Mouse (Mus musculus) intestine, embryonic 14.5 days (tissue): ENCODE results near the gene Hnrnpd. TPM values are rescaled to one million over a fixed set of nuclear protein-coding genes. Genes with fewer than 3 reads are reported as not detected.

Experiments
- ATAC-seq: fragments of 200-750 bp; cut with Nextera tagmentation; replicated peaks from 2 replicates; pipeline ENCODE4 v1.8.0; 2017; ENCODE audit warnings: low read depth, moderate number of reproducible peaks, moderate TSS enrichment, moderate library complexity; ENCODE audit not compliant: low FRiP score, low TSS enrichment
- DNase-seq: peaks from one replicate; pipeline ENCODE4 v3.0.0-alpha.2; 2018; ENCODE audit warnings: low spot score
- H3K27ac ChIP-seq: fragments of 300-500 bp; sonication (generic); 2 replicates; pipeline ENCODE4 v1.5.1; 2014; ENCODE audit warnings: low read depth, mild to moderate bottlenecking, control low read depth
- H3K27me3 ChIP-seq: fragments of 300-500 bp; sonication (generic); replicated peaks from 2 replicates; pipeline ENCODE4 v1.6.1; 2014; ENCODE audit warnings: low read length, control low read depth; ENCODE audit not compliant: control insufficient read depth, insufficient read depth
- H3K36me3 ChIP-seq: fragments of 300-500 bp; sonication (generic); 2 replicates; pipeline ENCODE4 v1.6.1; 2014; ENCODE audit warnings: low read length, control low read depth; ENCODE audit not compliant: control insufficient read depth, insufficient read depth
- H3K4me1 ChIP-seq: fragments of 300-500 bp; sonication (generic); replicated peaks from 2 replicates; pipeline ENCODE4 v1.6.1; 2014; ENCODE audit warnings: low read length, control low read depth, mixed read lengths; ENCODE audit not compliant: control insufficient read depth, insufficient read depth
- H3K4me2 ChIP-seq: fragments of 300-500 bp; sonication (generic); 2 replicates; pipeline ENCODE4 v1.6.1; 2014; ENCODE audit warnings: low read length
- H3K4me3 ChIP-seq: fragments of 300-500 bp; sonication (generic); 2 replicates; pipeline ENCODE4 v1.5.1; 2014; ENCODE audit warnings: low read depth, low read length, control low read depth, mixed read lengths
- H3K9ac ChIP-seq: fragments of 300-500 bp; sonication (generic); 2 replicates; pipeline ENCODE4 v1.6.1; 2014; ENCODE audit warnings: mild to moderate bottlenecking, low read length
- H3K9me3 ChIP-seq: fragments of 300-500 bp; sonication (generic); 2 replicates; pipeline ENCODE4 v1.6.1; 2016; ENCODE audit warnings: low read length, control low read depth; ENCODE audit not compliant: control insufficient read depth
- WGBS: fragments of 180-500 bp; shearing (Covaris S2); extraction: QIAGEN DNeasy Blood & Tissue Kit; methylation state at CpG from one replicate; pipeline ENCODE4 v1.1.7; 2014; 5-methylcytosine and 5-hydroxymethylcytosine counted together
- polyA plus RNA-seq: library from polyadenylated mRNA; unstranded; fragments of >200 nt; fragmentation: Nextera tagmentation; extraction: Ambion mirVana; gene quantifications from 2 replicates; pipeline ENCODE4 v1.2.1, GENCODE M21; 2014

Gene Hnrnpd
- polyA plus RNA-seq, 1 experiment from 2014 or later: 148 TPM

- H3K9ac ChIP-seq: no peak overlapping the region
- H3K9me3 ChIP-seq: no peaks in the 10 kb centered on the region
- no peak overlapping the region for H3K4me2 ChIP-seq
- no peak for DNase-seq
- ATAC-seq: no peak
- no peaks in the 10 kb centered on the region for H3K27me3 ChIP-seq
- no peaks in the 10 kb centered on the region for H3K36me3 ChIP-seq
- H3K27ac ChIP-seq: no peak overlapping the region
- H3K4me3 ChIP-seq: no peak overlapping the region
- WGBS: 84% methylated on average over 6 of the region's 6 CpGs
- no peaks in the 10 kb centered on the region for H3K4me1 ChIP-seq
These were observed 27.2 kb upstream of the Hnrnpd start for GRCm38 (mm10) chr5:100005896-100006295.

DNA sequence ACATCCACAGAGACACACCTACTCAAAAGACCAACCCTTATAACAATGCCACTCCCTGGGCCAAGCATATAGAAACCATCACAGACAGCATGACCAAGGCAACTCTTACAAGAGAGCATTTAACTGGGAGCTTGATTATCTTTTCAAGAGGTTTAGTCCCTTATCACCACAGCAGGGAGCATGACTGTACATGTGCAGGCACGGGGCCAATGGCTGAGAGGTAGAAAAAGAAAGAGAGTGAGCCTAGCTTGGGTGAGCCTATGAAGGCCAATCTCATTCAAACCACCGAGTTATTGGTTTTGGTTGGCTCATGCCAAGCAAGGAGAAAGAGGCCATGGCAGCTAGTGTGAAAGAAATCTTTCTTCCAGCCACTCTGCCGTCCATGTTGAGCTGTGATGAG is 26.7 kb upstream of the Hnrnpd start:
- ATAC-seq: no peak
- H3K9me3 ChIP-seq: no peaks in the 10 kb centered on the region
- no peak overlapping the region for H3K27ac ChIP-seq
- no peaks in the 10 kb centered on the region for H3K36me3 ChIP-seq
- H3K9ac ChIP-seq: no peak overlapping the region
- no peak overlapping the region for H3K4me2 ChIP-seq
- H3K4me1 ChIP-seq: no peaks in the 10 kb centered on the region
- H3K4me3 ChIP-seq: no peak overlapping the region
- H3K27me3 ChIP-seq: no peaks in the 10 kb centered on the region
- 69% methylated on average over 3 of the region's 3 CpGs for WGBS
- no peak for DNase-seq

DNA sequence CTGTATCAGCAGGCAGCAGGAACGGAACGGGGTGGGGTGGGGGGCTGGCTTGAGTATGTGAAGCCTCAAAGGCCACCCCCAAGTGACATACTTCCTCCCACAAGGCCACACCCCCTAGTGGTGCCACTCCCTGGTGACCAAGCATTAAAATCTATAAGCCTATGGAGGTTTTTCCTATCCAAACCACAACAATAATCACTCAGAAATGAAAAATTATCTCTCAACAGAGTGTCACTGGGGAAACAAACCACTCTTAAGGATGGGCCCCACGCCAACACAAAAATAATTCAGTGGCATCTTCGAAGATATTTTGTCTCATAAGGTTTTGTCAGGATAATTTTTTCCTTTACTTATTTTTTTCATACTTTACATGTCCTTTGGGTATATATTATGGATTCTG is 25.2 kb upstream of the Hnrnpd start:
- Histone ChIP-seq H3K27me3 (no peaks in the 10 kb centered on the region), H3K4me2 (no peak overlapping the region), H3K4me1 (no peaks in the 10 kb centered on the region), H3K9me3 (no peaks in the 10 kb centered on the region), H3K9ac (no peak overlapping the region), H3K36me3 (no peaks in the 10 kb centered on the region), H3K4me3 (no peak overlapping the region), H3K27ac (no peak overlapping the region)
- DNase-seq: no peak
- ATAC-seq: no peak
- 87% methylated on average over 4 of the region's 4 CpGs for WGBS

DNA sequence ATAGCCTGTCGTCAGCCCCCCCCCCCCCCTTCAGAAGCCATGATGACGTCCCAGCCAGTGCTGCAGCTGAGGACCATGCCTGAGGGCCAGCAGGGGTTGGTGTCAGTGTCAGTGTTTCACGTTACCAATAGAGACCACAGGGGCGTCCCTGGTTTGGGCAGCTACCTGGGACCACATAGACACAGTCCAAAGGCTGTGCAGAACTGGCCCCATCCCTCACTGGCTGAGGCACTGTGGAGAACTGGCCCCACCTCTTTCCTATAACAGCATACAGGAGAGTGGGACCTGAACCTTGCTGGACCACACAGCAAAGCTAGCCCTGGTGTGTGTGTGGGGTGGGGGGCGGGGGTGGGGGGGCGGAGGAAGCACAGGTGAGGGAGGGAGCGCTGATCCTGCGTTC is 21.8 kb upstream of the Hnrnpd start:
- ATAC-seq: no peak
- Histone ChIP-seq H3K27ac (no peak overlapping the region), H3K9ac (no peak overlapping the region), H3K4me3 (no peak overlapping the region), H3K27me3 (no peaks in the 10 kb centered on the region), H3K36me3 (no peaks in the 10 kb centered on the region), H3K9me3 (0 out of 2 replicates have a peak, but pooled peaks cover 6% of the 10 kb centered on the region), H3K4me1 (no peaks in the 10 kb centered on the region), H3K4me2 (no peak overlapping the region)
- 40% methylated on average over 8 of the region's 8 CpGs for WGBS
- DNase-seq: no peak

- 79% methylated on average over 7 of the region's 7 CpGs for WGBS
- H3K4me3 ChIP-seq: no peak overlapping the region
- H3K4me1 ChIP-seq: no peaks in the 10 kb centered on the region
- no peaks in the 10 kb centered on the region for H3K27me3 ChIP-seq
- H3K9ac ChIP-seq: no peak overlapping the region
- ATAC-seq: no peak
- H3K27ac ChIP-seq: no peak overlapping the region
- DNase-seq: no peak
- no peak overlapping the region for H3K4me2 ChIP-seq
- 0 out of 2 replicates have a peak, but pooled peaks cover 6% of the 10 kb centered on the region for H3K9me3 ChIP-seq
- no peaks in the 10 kb centered on the region for H3K36me3 ChIP-seq
These were observed 21.3 kb upstream of the Hnrnpd start for GRCm38 (mm10) chr5:100000048-100000447.

DNA sequence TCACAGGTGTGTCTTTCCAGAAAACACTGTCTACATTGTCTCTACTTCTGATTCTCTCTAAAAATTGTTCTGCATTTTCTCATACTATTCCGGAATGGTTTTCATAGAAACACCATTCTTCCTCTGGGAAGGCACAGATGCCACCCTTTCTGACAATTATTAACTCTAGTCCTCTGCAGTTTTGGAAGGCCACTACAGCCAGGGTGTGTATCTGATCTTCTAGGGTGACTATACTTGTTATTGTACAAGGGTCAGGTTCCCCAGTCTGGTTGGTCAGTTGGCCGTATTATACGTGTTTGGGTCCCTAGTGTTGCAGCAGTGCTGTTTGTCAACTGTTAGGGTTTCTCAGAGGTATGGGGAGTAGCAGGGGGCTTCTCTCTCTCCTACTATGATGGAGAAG is 15.9 kb upstream of the Hnrnpd start:
- H3K27me3 ChIP-seq: no peaks in the 10 kb centered on the region
- no peak for ATAC-seq
- H3K9ac ChIP-seq: no peak overlapping the region
- H3K36me3 ChIP-seq: no peaks in the 10 kb centered on the region
- WGBS: 86% methylated on average over 3 of the region's 3 CpGs
- peak; percentile 35 for DNase-seq
- H3K27ac ChIP-seq: no peak overlapping the region
- no peak overlapping the region for H3K4me3 ChIP-seq
- no peaks in the 10 kb centered on the region for H3K4me1 ChIP-seq
- no peak overlapping the region for H3K4me2 ChIP-seq
- H3K9me3 ChIP-seq: 0 out of 2 replicates have a peak, but pooled peaks cover 6% of the 10 kb centered on the region

DNA sequence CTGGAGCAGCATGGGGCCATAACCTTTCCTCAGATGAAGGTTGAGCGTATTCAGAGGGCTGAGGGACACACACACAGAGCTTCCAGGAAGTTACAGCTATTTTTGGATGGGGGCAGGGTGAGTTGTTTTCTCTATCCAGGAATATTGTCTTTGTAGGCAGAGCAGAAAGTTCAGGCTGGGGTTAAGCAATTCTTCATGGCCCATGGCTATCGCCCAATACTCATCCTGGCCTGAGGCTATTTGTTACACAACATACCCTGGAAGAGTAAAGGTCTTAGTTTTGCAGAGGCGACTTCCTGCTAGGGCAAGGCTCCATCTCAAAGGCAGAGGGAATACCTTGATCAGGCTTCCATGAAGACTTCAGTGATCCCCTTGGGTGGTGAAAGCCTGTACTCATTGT is 15.4 kb upstream of the Hnrnpd start:
- Histone ChIP-seq H3K4me3 (no peak overlapping the region), H3K27ac (no peak overlapping the region)

DNA sequence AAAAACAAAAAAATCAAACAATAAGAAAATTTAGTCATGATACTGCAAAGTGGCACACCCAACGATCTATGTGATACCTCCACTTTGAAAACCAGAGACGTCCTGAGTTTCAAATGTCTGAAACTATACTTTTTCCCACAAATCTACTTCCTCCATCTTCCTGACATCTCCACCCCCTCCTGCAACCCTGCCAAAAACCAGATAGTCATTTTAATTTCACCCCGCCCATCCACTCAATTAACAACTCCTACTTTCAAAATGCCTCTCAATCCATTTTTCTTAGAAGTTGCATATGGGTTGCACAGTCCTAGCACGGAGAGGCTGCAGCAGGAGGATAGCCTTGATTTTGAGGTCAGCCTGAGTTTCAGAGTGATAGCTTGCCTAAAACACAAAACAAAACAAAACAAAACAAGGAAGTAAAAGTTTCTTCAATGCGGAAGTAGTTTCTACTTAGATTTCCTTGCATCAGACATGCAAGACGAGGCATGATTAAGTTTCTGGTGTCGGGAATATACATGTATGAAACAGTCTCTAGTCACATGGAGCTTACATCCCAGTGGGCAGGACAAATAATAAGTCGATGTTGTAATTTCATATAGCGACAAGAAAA is 4.8 kb upstream of the Hnrnpd start:
- Histone ChIP-seq H3K36me3 (no peaks in the 10 kb centered on the region), H3K9ac (no peak overlapping the region), H3K9me3 (no peaks in the 10 kb centered on the region), H3K27ac (no peak overlapping the region), H3K4me1 (peaks cover 5% of the 10 kb centered on the region; the same call in 1 of the 2 replicates), H3K4me2 (no peak overlapping the region), H3K4me3 (no peak overlapping the region), H3K27me3 (no peaks in the 10 kb centered on the region)
- DNase-seq: peak; percentile 33
- 88% methylated on average over 9 of the region's 9 CpGs for WGBS
- no peak for ATAC-seq

More for the DNA sequence above, 15.4 kb upstream of the Hnrnpd start:
- no peaks in the 10 kb centered on the region for H3K36me3 ChIP-seq
- H3K9ac ChIP-seq: no peak overlapping the region
- DNase-seq: peak; percentile 27
- H3K9me3 ChIP-seq: 0 out of 2 replicates have a peak, but pooled peaks cover 6% of the 10 kb centered on the region
- H3K27me3 ChIP-seq: no peaks in the 10 kb centered on the region
- 79% methylated on average over 3 of the region's 3 CpGs for WGBS
- no peak for ATAC-seq
- H3K4me1 ChIP-seq: no peaks in the 10 kb centered on the region
- no peak overlapping the region for H3K4me2 ChIP-seq
